Mouse (Mus musculus) kidney, postnatal 14 days (tissue): Measurements from ENCODE around the gene Snx5.
A peak's percentile ranks its signal among the peaks of the same experiment; 100 is the strongest.

Experiments used
- DNase-seq: peaks from one replicate; pipeline ENCODE4 v3.0.0; 2022; ENCODE audit warnings: mixed read lengths

The Snx5 gene

GRCm38 (mm10) chr2:144226906-144227586 is 43.7 kb downstream of the Snx5 start:
- no peak for DNase-seq

- no peak for DNase-seq
These were observed 46.4 kb downstream of the Snx5 start for GRCm38 (mm10) chr2:144224351-144224750.

GRCm38 (mm10) chr2:144215601-144216000 is 55.1 kb downstream of the Snx5 start:
- DNase-seq, result no peak

GRCm38 (mm10) chr2:144215195-144215594 is 55.5 kb downstream of the Snx5 start:
- DNase-seq, result peak; percentile 35

- DNase-seq, result no peak
These were observed 56.1 kb downstream of the Snx5 start for GRCm38 (mm10) chr2:144214508-144215185.

- DNase-seq, result no peak
These were observed 56.9 kb downstream of the Snx5 start for GRCm38 (mm10) chr2:144213803-144214202.

- DNase-seq, result no peak
These were observed 61.3 kb downstream of the Snx5 start for GRCm38 (mm10) chr2:144209425-144209824.

GRCm38 (mm10) chr2:144207365-144207764 is 63.3 kb downstream of the Snx5 start:
- no peak for DNase-seq

- DNase-seq, result peak; percentile 16
These were observed 67.7 kb downstream of the Snx5 start for GRCm38 (mm10) chr2:144203001-144203400.

GRCm38 (mm10) chr2:144202567-144202966 is 68.1 kb downstream of the Snx5 start:
- DNase-seq, result no peak

- DNase-seq, result peak; percentile 32
These were observed 68.6 kb downstream of the Snx5 start for GRCm38 (mm10) chr2:144202151-144202550.
